Mouse (Mus musculus) liver, adult 2 months (tissue): ENCODE results near the gene Bcat1. TPM values are rescaled to one million over a fixed set of nuclear protein-coding genes. Genes with fewer than 3 reads are reported as not detected.

Experiments
- DNase-seq: peaks from one replicate; pipeline ENCODE4 v3.0.0-alpha.2; 2011; ENCODE audit warnings: low read depth, low spot score; ENCODE audit errors: extremely low read depth
- H3K27ac ChIP-seq: fragments of 200-500 bp; replicated peaks from 2 replicates; pipeline ENCODE4 v1.5.1; 2012; ENCODE audit warnings: low read depth, mild to moderate bottlenecking, control low read depth, inconsistent platforms, low read length; ENCODE audit not compliant: insufficient read depth
- H3K27me3 ChIP-seq: fragments of 200-500 bp; 2 replicates; pipeline ENCODE4 v1.6.1; 2012; ENCODE audit warnings: mild to moderate bottlenecking, moderate library complexity, low read length, inconsistent platforms; ENCODE audit not compliant: control insufficient read depth, insufficient read depth
- H3K36me3 ChIP-seq: fragments of 200-500 bp; 2 replicates; pipeline ENCODE4 v1.6.1; 2012; ENCODE audit warnings: low read length, inconsistent platforms; ENCODE audit not compliant: control insufficient read depth, insufficient read depth
- H3K4me1 ChIP-seq: fragments of 200-500 bp; 2 replicates; pipeline ENCODE4 v1.6.1; 2011; ENCODE audit warnings: low read length; ENCODE audit not compliant: control insufficient read depth, insufficient read depth
- H3K4me3 ChIP-seq: fragments of 200-500 bp; 2 replicates; pipeline ENCODE4 v1.5.1; 2011; ENCODE audit warnings: low read depth, mild to moderate bottlenecking, control low read depth, low read length, moderate library complexity; ENCODE audit not compliant: insufficient read depth
- H3K79me2 ChIP-seq: fragments of 200-500 bp; 2 replicates; pipeline ENCODE4 v1.6.1; 2012; ENCODE audit warnings: inconsistent platforms, mild to moderate bottlenecking, low read length, moderate library complexity; ENCODE audit not compliant: control insufficient read depth, insufficient read depth
- H3K9ac ChIP-seq: fragments of 200-500 bp; 2 replicates; pipeline ENCODE4 v1.6.1; 2012; ENCODE audit warnings: low read depth, mild to moderate bottlenecking, control low read depth, inconsistent platforms, low read length
- CTCF ChIP-seq: fragments of 200-500 bp; IDR thresholded peaks from 2 replicates; pipeline ENCODE4 v1.5.1; 2011; ENCODE audit warnings: low read depth, low read length, control low read depth
- POLR2A ChIP-seq: fragments of 200-500 bp; IDR thresholded peaks from 2 replicates; pipeline ENCODE4 v1.6.1; 2011; ENCODE audit warnings: low read length, control low read depth; ENCODE audit not compliant: insufficient read depth; ENCODE audit errors: extremely low read depth
- WGBS: fragments of 180-500 bp; shearing (Covaris S2); methylation state at CpG from one replicate; pipeline ENCODE4 v1.1.7; 2018; 5-methylcytosine and 5-hydroxymethylcytosine counted together
- polyA plus RNA-seq: library from polyadenylated mRNA; depleted of rRNA; stranded (reverse); fragments of >200 nt; gene quantifications from 2 replicates; pipeline ENCODE4 v1.2.3, GENCODE M21; 2012
- total RNA-seq: library from RNA; depleted of rRNA; stranded (reverse); fragments of >200 nt; gene quantifications from 2 replicates; pipeline ENCODE4 v1.2.3, GENCODE M21; 2014

The Bcat1 gene
- total and polyA plus RNA-seq, 2 experiments: 0.18 TPM; not detected in 1

- no peaks in the 10 kb centered on the region for H3K79me2 ChIP-seq
- H3K4me1 ChIP-seq: no peaks in the 10 kb centered on the region
- peak; percentile 25; the same call in 1 of the 2 replicates for TF ChIP-seq CTCF
- no peak for TF ChIP-seq POLR2A
- DNase-seq: no peak
- no peaks in the 10 kb centered on the region for H3K36me3 ChIP-seq
- no peak overlapping the region for H3K27ac ChIP-seq
- H3K9ac ChIP-seq: no peak overlapping the region
- no peaks in the 10 kb centered on the region for H3K27me3 ChIP-seq
- H3K4me3 ChIP-seq: no peak overlapping the region
- 96% methylated on average over 2 of the region's 2 CpGs for WGBS
Measured at GRCm38 (mm10) chr6:145014944-145015343, 61.0 kb downstream of the Bcat1 start.

- DNase-seq: no peak
- H3K27ac ChIP-seq: no peak overlapping the region
- no peaks in the 10 kb centered on the region for H3K36me3 ChIP-seq
- H3K4me1 ChIP-seq: no peaks in the 10 kb centered on the region
- 79% methylated on average over 8 of the region's 8 CpGs for WGBS
- H3K27me3 ChIP-seq: no peaks in the 10 kb centered on the region
- H3K79me2 ChIP-seq: no peaks in the 10 kb centered on the region
- TF ChIP-seq CTCF: no peak
- no peak for TF ChIP-seq POLR2A
- no peak overlapping the region for H3K9ac ChIP-seq
- no peak overlapping the region for H3K4me3 ChIP-seq
Measured at GRCm38 (mm10) chr6:145012699-145013098, 63.3 kb downstream of the Bcat1 start.

- TF ChIP-seq POLR2A (no peak), CTCF (no peak)
- H3K36me3 ChIP-seq: no peaks in the 10 kb centered on the region
- WGBS: 87% methylated on average over 8 of the region's 8 CpGs
- no peaks in the 10 kb centered on the region for H3K79me2 ChIP-seq
- H3K4me3 ChIP-seq: no peak overlapping the region
- no peak overlapping the region for H3K9ac ChIP-seq
- no peaks in the 10 kb centered on the region for H3K4me1 ChIP-seq
- no peak for DNase-seq
- H3K27me3 ChIP-seq: no peaks in the 10 kb centered on the region
- H3K27ac ChIP-seq: no peak overlapping the region
Measured at GRCm38 (mm10) chr6:145011141-145011540, 64.8 kb downstream of the Bcat1 start.

- no peaks in the 10 kb centered on the region for H3K79me2 ChIP-seq
- no peaks in the 10 kb centered on the region for H3K4me1 ChIP-seq
- peak; percentile 13 for DNase-seq
- H3K4me3 ChIP-seq: no peak overlapping the region
- H3K27me3 ChIP-seq: no peaks in the 10 kb centered on the region
- WGBS: 75% methylated on average over 8 of the region's 8 CpGs
- no peaks in the 10 kb centered on the region for H3K36me3 ChIP-seq
- no peak overlapping the region for H3K9ac ChIP-seq
- H3K27ac ChIP-seq: no peak overlapping the region
- no peak for TF ChIP-seq POLR2A
- peak; percentile 61 for TF ChIP-seq CTCF
Measured at GRCm38 (mm10) chr6:145009859-145010818, 65.8 kb downstream of the Bcat1 start.

GRCm38 (mm10) chr6:145003459-145003858 is 72.5 kb downstream of the Bcat1 start:
- Histone ChIP-seq H3K27ac (no peak overlapping the region), H3K36me3 (no peaks in the 10 kb centered on the region), H3K79me2 (no peaks in the 10 kb centered on the region), H3K27me3 (no peaks in the 10 kb centered on the region), H3K4me1 (no peaks in the 10 kb centered on the region), H3K9ac (no peak overlapping the region), H3K4me3 (no peak overlapping the region)
- no peak for TF ChIP-seq CTCF
- no peak for TF ChIP-seq POLR2A
- DNase-seq: no peak
